Mouse (Mus musculus): ENCODE data around the gene Stx12.

DNA sequence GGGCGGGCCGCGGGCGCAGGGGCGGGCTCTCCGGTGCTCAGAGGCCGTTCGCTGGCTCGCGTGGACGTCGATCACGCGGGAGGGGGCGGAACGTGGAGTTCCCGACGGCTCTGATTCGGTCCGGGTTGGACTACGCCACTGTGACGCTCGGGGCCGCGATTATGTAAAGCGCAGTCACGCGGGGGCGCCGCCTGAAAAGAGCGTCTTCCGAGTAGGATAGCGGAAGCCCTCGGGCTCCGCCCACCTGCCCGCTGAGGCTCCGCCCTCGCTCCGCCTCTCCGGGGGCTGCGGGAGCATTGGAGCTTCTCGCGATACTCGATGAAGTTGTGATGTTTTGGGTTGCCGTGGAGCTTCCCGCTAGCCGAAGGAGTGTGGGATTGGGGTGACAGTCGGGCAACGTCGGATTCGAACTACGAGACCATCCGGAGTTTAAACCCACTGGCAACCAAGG lies 38.3 kb upstream of the Stx12 start, which contains the start of gene Fam76a:
- TF ChIP-seq CTCF (IDR thresholded peaks at IDR 0.05; ENCODE audit: borderline replicate concordance, extremely low read depth, insufficient read depth, insufficient read length) (no peak), POLR2A (IDR thresholded peaks at IDR 0.05; ENCODE audit: borderline replicate concordance, extremely low read depth, insufficient read depth, insufficient read length, poor library complexity, severe bottlenecking) (peak; percentile 17; the same call in 1 of the 2 replicates)

All from brain, embryonic 14.5 days (tissue).